Mouse (Mus musculus): Measurements from ENCODE around the gene Lnx2. TPM values are rescaled to one million over a fixed set of nuclear protein-coding genes. Genes with fewer than 3 reads are reported as not detected.

Gene Lnx2
- 8.8 and 11.1 TPM in 2 replicates for polyA plus RNA-seq (2015; fragmentation: Nextera tagmentation; extraction: Ambion mirVana)

DNA sequence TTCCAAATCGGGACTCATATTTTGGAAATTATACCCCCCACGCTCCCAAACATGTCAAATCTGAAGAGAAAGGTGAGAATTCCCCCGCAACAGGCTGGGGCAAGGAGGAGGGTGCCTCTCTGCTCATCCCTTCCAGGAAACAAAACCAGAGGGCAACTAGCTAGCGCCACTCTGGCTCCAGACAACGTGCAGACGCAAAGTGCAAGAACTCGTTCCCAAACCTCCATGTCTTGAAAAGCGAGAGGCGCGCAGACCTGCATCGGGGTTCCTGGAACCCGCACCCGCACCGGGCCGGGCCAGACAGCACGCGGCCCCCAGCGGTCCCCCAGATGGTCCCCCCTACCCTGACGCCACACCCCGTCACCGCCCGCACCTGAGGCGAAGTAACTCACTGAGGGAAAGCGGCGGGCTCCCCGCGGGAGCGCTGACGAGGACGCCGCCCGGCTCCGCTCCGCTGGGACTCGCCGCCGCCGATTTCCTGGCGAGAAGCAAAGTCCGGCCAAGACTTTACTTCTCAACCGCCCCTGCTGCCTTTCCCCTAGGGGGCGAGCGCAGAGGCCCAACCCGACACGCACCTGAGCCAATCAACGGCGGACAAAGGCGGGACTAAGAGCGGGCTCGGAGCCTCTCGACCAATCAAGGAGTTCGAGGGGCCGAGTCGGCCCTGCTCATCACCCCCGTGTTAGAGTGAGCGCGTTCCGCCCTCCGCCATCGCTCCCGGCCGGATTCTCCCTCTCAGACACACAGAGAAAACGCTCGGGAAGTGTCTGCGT is at the start of gene Lnx2:
Gene Lnx2 (minus strand): TSS at position 561 of the 773 bp plus-strand sequence.
- DNase-seq (ENCODE audit: low spot score), result peak; percentile 98

DNA sequence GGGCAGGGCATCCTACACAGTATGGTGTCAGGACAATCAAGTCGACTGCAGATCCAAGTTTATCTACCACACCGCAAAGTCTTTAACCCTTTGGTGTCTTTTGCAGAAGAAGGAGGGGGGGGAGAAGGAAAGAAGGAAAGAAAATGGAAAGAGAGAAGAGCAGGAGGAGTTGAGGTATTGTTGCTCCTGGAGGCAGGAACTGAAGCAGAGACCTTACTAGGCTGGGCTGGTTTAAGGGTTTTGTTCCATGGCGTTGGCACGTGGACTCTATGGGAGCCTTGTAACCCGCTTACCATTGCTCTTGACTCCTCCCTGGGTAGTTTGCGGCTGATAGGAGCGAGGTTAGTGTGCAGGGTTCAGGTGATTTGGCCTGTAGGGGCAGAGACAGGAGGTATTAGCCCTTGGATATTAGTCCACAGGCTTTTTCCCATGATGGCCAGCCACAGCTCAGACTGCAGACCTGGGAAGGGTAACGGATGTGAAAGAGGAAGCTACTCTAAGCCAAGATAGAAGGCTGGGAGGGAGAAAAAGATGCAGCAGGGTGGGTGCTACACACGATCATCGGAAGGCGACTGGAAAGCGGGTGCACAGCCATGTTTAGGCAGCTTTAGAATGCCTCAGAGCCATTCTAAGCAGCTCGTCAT is 49.3 kb upstream of the Lnx2 start:
- DNase-seq (ENCODE audit: low spot score), result no peak

DNA sequence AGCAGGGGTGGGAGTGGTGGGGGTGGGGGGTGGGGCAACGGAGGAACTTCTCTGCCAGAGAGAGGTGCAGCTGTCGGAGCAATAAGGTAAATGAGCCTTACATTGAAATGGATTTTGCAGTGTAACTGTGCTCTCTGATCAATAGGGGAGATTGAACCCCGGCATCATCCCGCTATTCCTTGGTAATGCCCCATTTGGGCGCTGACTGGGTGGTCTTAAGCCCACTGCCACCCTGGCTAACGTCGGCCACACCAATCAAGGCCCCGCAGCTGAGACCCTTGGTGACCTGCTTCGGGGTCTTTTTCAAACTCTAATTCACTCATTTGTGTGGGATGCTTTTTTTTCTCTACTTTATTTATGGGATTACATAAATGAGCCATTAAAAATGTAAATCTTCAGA is 48.4 kb upstream of the Lnx2 start:
- DNase-seq (ENCODE audit: low spot score), result no peak

DNA sequence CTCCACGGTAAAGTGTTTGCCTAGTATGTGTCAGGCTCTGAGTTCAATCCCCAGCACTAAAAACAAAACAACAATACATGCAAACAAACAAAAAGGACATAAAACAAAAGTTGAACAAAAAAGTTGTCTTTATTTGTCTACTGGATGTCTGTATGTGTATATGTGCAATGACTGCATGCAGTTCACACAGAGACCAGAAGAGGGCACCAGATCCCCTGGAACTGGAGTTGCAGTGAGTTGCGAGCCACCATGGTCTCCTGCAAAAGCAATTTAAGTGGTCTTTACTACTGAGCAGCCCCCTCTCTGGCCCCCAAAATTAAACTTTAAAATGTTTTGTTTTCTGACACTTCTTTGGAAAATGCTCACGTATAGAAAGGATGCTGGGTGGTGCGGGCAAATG is 44.8 kb upstream of the Lnx2 start:
- DNase-seq (ENCODE audit: low spot score), result no peak

DNA sequence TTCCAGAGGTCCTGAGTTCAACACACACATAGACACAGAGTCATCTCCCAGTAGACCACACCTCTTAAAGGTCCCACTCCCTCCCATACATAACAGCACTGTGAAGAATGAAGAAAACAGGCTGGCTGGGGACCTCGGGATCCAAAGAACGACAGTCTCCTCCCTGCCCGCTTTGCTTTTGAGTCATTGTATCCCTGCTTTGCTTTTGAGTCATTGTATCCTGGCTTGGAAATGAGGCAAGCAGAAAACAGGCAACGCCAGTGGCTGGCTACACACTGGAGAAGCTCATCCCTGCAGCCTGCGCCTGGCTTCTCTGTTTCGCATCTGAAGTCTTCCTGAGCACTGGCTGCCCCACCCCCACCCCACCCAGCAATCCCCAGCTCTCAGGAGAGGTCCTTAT is 40.6 kb upstream of the Lnx2 start:
- no peak for DNase-seq (ENCODE audit: low spot score)

DNA sequence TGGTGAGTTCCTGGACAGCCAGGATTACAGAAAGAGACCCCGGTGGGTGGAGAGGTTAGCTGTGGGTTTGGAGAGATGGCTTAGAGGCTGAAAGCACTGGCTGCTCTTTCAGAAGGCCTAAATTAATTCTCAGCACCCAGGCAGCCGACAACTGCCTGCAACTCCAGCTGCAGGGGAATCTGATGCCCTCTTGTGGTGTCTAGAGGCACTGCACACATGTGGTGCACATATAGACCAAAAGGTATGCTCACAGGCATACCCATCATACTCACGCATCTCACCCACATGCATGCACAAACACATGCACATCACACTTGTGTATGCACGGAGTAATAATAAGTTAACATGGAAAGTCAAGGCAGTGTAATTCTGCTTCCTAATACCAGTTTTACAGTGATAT is 39.2 kb upstream of the Lnx2 start:
- no peak for DNase-seq (ENCODE audit: low spot score)

DNA sequence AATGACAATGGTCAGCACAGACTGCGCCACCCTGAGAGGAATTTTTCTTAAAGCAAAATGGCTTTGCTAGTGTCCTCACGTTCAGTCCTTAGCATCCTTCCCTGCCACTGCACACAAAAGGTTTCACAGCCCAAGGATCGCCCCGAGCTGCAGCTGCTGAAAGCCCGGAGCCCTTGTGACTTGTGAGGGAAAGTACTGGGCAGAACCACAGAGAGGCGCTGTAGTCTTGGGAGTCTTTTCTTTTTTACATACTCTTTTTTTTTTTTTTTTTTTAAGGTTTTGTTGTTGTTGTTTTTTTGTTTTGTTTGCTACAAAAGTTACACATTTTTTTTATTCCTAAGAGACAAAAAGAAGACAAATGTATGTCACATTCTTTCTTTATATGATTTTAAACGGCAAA is 38.4 kb upstream of the Lnx2 start:
- DNase-seq (ENCODE audit: low spot score), result no peak

DNA sequence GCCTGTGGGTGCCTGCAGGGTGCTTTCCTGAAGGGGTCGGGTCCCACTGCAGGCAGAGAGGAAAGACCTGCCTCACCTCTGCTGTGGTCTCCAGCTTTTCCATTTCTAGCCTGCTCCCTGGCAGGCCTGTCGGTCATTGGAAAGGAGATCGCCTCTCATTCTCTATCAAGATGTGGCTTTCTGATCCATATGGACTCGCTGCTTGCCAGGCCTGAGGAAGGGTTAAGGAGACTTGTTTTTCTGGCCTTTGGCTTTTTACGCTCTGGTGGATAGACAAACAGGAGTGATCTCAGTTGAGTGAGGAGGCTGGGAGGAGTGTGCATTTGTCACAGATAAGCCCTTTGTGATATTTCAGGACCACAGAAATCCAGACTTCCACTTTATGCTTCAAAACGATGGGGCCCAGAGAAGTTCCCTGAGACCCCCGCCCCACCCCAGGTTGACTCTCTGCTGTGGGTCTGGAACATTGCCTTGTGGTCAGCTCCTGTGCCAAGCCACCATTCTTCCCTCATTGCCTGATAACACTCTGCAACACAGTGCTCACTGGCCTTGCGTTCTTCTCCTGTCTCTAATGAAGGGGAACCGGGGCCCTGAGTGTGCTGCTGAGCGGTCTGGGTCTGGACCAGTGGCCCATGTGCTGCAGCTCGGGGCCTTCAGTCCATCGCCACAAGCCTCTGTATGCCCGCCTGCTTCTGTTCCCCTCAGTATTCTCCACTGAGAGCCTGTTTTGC is 32.6 kb upstream of the Lnx2 start:
- no peak for DNase-seq (ENCODE audit: low spot score)

DNA sequence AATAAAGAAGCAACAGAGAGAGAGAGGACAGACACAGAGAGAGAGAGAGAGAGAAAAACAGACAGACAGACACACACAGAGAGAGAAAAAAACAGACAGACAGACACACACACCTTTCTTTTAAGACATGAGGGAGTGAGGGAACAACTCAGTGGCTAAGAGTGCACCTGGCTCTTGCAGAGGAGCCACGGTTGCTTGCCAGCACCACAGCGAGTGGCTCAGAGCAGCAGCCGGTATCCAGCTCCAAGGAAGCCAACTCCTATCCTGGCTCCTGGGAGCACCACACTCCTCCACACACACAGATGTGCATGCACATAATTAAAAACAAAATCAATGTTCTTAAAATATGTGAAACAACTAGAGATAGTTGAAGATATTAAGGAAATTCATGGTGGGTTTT is 30.9 kb upstream of the Lnx2 start:
- DNase-seq (ENCODE audit: low spot score), result no peak

DNA sequence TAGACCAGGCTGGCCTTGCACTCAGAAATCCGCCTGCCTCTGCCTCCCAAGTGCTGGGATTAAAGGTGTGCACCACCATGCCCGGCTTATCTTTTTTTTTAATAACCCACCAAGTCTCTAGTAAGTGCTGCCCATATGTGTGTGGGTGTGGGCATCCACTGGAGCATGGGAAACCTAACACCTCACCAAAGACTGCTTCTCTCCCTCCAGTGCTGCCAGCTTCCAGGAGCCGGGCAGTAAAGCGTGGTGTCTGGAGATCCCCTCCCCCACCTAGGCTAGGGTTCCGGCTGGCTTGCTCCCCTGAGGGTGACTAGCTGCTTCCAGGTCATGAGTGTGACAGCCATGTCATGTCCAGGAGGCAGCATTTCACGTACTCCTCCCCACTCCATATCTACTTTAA is 25.9 kb upstream of the Lnx2 start:
- DNase-seq (ENCODE audit: low spot score), result no peak

DNA sequence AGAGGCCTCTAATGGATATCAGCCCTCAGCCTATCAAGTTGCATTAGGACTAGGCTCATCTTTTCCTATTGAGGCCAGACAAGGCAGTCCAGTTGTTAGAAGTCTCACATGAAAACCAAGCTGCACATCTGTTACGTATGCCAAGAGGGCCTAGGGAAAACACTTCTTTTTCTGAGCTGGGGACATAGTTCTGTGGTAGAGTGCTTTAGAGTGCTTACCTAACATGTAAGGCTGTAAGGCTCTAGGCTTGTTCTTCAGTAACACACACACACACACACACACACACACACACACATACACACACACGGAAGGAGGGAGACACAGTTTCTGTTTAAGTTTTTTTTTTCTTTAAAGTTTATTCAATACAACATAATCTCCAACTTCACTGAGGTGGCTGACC is 23.8 kb upstream of the Lnx2 start:
- DNase-seq (ENCODE audit: low spot score), result no peak

DNA sequence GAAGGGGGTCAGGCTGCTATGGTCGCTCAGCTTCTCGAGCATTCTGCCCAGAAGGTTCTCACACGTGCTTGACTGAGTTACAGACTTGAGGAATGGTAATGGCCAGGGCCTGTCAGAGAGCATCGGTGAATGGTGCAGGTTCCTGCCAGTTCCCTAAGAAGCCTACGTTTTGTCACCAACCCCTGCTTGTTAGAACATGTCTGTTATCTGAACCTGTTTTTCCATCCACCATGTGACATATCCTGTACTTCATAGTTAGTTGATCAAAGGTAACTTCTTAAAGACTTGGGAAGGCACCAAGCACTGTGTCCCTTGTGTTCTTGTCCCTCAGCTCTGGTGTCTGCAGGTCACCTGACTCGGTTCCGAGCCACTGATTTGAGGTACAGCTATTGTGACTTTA is 22.3 kb upstream of the Lnx2 start:
- DNase-seq (ENCODE audit: low spot score), result no peak

DNA sequence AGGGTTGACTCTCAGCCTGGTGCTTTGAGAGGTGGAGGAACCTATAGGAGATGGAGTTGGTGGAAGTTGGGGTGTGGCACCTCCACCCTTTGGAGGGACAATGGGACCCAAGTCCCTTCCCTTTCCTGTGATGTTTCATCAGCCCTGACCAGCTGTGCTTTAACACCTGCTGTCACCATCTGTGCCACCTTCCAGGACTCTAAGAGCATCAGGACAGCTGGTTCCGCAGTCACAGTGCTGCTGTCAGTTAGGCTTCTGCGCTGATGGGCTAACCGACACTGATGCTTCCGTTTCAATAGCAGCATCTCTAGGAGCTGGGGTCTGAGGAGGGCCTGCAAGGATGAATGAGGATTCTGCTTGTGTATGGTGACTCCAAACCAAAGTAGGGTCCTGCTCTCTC is 20.2 kb upstream of the Lnx2 start:
- DNase-seq (ENCODE audit: low spot score), result no peak

DNA sequence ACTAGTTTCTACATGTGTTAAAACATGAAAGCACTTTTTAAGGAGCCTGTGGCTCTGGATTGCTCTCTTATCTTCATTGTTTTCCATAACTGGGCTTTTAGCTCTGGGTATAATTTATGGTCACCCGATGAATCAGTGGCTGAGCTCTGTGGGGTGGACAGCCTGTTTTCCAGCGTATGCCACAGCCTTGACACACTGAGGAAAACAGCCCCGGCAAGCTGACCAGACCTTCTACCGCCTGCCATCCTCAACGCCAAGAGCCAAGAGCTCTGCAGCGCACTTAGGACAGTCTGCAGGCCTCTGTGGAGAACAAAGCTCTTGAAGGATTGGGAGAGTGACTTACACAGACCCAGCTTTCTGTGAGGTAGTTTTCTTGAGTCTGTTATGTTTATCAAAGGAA is 17.9 kb upstream of the Lnx2 start:
- no peak for DNase-seq (ENCODE audit: low spot score)

DNA sequence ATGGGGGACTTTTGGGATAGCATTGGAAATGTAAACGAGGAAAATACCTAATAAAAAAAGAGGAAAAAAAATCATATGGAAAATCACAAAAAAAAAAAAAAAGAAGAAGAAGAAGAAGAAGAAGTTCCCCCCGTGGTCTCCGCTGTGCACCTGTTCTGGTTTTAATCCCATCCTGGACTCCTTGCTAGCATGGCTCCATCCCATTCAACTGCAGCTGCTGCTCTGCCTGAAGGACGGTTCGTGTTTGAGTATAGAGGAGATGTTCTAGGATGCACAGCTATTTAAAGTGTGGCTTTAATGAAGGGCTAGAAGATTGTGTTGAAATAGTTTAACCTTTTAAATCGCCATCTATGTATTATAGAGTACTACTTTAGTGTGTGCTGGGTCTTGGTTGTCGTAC is 16.1 kb upstream of the Lnx2 start:
- no peak for DNase-seq (ENCODE audit: low spot score)

DNA sequence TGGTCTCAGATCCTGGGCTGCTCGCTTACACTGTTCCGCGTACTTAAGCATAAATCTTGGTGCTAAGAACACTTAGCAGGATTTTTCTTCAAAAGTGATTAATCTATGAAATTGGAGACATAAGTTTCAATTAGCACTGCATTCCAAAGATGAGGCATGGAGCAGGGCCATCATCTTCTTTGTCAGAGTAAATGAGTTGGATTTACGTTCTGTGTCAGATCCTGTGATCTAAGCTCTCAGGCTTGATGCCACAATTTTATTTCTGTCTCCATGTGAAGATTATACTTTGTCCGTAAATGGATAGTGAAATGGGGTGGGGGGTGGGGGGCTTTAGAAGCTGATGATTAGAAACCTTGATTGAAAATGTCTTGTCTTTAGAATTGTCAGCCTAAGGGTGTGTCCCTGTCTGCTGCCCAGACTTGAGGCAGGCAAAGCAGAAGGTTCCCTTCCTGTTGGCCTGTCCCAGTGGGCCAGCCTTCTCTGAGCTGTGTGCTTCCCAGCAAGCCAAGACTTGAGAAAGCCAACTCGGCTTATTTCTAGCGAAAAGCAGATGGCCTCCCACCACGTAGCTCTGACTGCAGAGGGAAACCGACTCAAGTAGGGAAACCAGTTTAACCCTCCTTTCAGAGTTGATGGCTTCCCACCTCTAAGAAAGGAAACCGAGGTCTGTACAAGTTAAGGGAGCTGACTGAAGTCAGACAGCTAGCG is 14.0 kb upstream of the Lnx2 start:
- DNase-seq (ENCODE audit: low spot score), result no peak

DNA sequence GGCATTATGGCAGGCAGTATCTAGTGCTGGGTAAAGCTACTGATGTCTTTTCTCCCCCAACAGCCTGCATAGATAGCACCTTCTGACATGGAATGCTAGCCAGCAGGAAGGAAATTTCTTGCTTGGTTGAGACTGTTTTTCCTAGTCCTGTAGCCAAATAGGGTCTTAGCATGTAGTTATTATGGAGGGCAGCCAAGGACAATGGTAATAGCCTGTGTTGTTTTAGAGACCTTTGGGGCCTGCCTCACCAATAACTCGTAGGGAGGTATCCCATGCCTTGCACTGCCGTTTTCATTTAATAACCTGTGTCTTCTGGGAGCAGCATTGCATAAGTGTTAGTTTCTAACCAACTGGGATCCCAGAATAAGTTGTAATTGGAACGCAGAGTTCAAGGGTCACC is 13.4 kb upstream of the Lnx2 start:
- DNase-seq (ENCODE audit: low spot score), result no peak

DNA sequence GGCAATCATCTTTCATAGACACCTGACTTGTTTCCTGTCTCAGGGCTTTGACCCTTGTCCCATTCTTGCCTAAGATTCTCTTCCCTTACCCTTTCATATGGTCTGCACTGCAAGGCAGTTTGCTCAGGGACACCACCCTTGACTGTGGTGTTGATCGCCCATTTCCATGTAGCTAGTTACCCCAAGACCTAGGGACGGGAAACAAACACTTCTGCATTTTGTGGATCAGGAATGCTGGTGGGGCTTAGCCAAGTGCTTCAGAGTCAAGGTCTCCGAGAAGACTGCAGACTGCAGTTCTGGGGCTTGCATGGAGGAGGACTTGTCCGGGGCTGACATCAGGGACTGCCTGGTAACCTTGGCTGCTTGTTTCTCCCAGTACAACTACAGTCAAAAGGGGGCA is 10.4 kb upstream of the Lnx2 start:
- no peak for DNase-seq (ENCODE audit: low spot score)

DNA sequence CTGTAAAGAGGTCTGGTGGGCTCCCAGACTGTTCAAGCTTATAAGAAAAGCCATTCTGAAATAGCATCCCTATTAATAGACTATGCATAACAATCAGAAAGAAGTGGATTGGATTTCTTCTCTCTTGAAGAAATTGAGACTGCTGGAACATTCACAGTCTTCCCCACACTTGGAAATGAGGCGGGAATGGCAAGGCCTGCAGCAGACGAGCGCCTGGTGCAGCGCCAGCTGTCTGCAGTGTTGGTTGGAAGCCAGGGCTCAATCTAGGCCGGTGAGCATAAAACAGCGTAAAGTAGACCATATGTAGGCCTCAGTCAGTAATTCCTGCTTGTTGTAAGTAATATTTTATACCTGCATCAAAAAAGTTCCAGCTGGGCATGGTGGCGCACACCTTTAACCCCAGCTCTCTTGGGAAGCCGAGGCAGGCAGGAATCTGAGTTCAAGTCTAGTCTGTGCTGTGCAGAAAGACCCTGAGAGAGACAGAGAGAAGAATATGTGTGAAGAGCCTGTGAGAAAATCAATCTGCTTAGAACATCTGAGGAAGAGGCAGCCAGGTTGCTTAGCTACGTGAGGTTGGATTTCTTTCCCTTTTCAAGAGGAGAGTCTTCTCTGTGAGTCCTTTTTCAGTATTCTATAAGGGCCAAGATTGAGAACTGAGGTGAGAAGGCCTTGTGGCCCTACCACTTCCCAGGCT is 9.0 kb upstream of the Lnx2 start:
- no peak for DNase-seq (ENCODE audit: low spot score)

DNA sequence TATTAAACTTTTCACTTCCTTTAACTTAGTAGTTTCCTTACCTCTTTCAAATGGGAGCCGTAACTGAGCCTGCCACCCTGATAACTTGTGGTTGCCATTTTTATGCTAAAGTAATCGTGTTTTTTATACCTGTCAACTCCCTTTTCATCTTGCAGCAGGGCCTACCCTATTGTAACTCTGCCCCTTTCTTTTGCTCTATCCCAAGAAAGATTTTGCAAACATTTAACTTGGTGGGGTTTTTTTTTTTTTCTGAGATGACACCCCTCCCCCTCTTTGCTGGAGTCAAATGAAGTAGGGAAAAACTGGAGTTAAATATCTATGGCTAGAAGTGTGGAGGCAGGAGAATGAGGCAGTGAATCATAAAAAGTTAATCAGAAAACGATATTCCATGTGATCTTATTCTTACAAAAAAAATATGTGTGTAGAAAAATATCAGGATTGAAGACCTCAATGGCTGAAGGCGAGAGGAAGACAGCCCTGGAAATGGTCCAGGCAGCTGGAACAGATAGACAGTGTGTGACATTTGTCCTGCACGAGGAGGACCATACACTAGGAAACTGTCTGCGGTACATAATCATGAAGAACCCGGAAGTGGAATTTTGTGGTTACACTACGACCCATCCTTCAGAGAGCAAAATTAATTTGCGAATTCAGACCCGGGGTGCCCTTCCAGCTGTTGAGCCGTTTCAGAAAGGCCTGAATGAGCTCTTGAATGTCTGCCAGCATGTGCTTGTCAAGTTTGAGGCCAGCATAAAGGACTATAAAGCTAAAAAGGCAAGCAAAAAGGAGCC is 1.9 kb upstream of the Lnx2 start:
- no peak for DNase-seq (ENCODE audit: low spot score)

Data from thymus, postnatal 0 days (tissue).